Mouse (Mus musculus) stomach, postnatal 0 days (tissue): Measurements from ENCODE around the gene Dctd.

Experiments used
- CTCF ChIP-seq: IDR thresholded peaks from 2 replicates; pipeline ENCODE4 v1.5.1; 2016; ENCODE audit warnings: antibody characterized with exemption, low read depth, mild to moderate bottlenecking, moderate library complexity
- EP300 ChIP-seq: optimal IDR thresholded peaks from 2 replicates; pipeline ENCODE3; 2016; ENCODE audit warnings: antibody characterized with exemption

GRCm38 (mm10) chr8:48181000-48181399 lies 82.1 kb downstream of the Dctd start:
- no peak for TF ChIP-seq EP300
- TF ChIP-seq CTCF: no peak
